In genomic region chr7:35586906-35587445, GRCm38 (mm10) we compare ENCODE assay signal across 9 mouse cellular contexts. TPM values are rescaled to one million over a fixed set of nuclear protein-coding genes. Genes with fewer than 3 reads are reported as not detected.
DNase-seq lines count a peak whose midpoint lies in the region; ATAC-seq and TF ChIP-seq lines count a peak whose summit lies in the region.
"Had no signal": no experiment of that assay in that cellular context is flagged by ENCODE, and none has a peak within 500 bp of the region (broad histone marks: within the 10 kb centered on the region; RNA-seq: fewer than 3 reads in every experiment).

No protein-coding gene starts in this region.

- H3K4me2 ChIP-seq in embryonic facial prominence, embryonic 14.5 days (ENCODE audit: low read depth, low read length) = peak overlapping the region; percentile 98
- peak overlapping the region; percentile 95 for H3K4me2 ChIP-seq in hindbrain, postnatal 0 days (ENCODE audit: low read depth, low read length)
- H3K4me2 ChIP-seq in midbrain, postnatal 0 days (ENCODE audit: low read depth, low read length, poor library complexity, severe bottlenecking) = peak overlapping the region; percentile 77

- ATAC-seq in embryonic facial prominence, embryonic 14.5 days (ENCODE audit: low read depth) = no peak
- no peak for ATAC-seq in hindbrain, postnatal 0 days
- no peak for ATAC-seq in midbrain, postnatal 0 days (ENCODE audit: low FRiP score)

- no peaks in the 10 kb centered on the region for H3K9me3 ChIP-seq in embryonic facial prominence, embryonic 14.5 days (ENCODE audit: control insufficient read depth, low read length)
- H3K9me3 ChIP-seq in hindbrain, postnatal 0 days (ENCODE audit: low read length) = no peaks in the 10 kb centered on the region
- no peaks in the 10 kb centered on the region for H3K9me3 ChIP-seq in midbrain, postnatal 0 days (ENCODE audit: low read length)

- H3K36me3 ChIP-seq in embryonic facial prominence, embryonic 14.5 days (ENCODE audit: control insufficient read depth, insufficient read depth, low read length) = peaks cover 5% of the 10 kb centered on the region
- H3K36me3 ChIP-seq in hindbrain, postnatal 0 days (ENCODE audit: insufficient read depth, low read length) = no peaks in the 10 kb centered on the region
- H3K36me3 ChIP-seq in midbrain, postnatal 0 days (ENCODE audit: insufficient read depth, low read length) = no peaks in the 10 kb centered on the region

- peak overlapping the region; percentile 82 for H3K9ac ChIP-seq in embryonic facial prominence, embryonic 14.5 days (ENCODE audit: low read depth, low read length)
- peak overlapping the region; percentile 73 for H3K9ac ChIP-seq in hindbrain, postnatal 0 days (replicated peaks; ENCODE audit: low read length)
- H3K9ac ChIP-seq in midbrain, postnatal 0 days (replicated peaks; ENCODE audit: low read length, poor library complexity, severe bottlenecking) = peak overlapping the region; percentile 67; the same call in 1 of the 2 replicates

- no peak for DNase-seq in layer of hippocampus, adult 2 months (ENCODE audit: low spot score in 2 of 2)
- DNase-seq in layer of hippocampus, adult 18-20 months (ENCODE audit: low spot score in 2 of 2) = no peak
- no peak for DNase-seq in embryonic facial prominence, embryonic 14.5 days (ENCODE audit: low spot score)
- no peak for DNase-seq in hindbrain, postnatal 0 days (ENCODE audit: low spot score)
- DNase-seq in midbrain, postnatal 0 days (ENCODE audit: low spot score) = no peak
- no peak for DNase-seq in embryo, embryonic 11 days
- no peak for DNase-seq in testis, postnatal 10 days (ENCODE audit: low spot score)
- no peak for DNase-seq in left cerebral cortex, adult 18-20 months (ENCODE audit: low spot score in 2 of 2)

- peaks cover 27% of the 10 kb centered on the region for H3K4me1 ChIP-seq in embryonic facial prominence, embryonic 14.5 days (ENCODE audit: control insufficient read depth, insufficient read depth, low read length)
- H3K4me1 ChIP-seq in hindbrain, postnatal 0 days (ENCODE audit: insufficient read depth, low read length) = peaks cover 7% of the 10 kb centered on the region; the same call in 1 of the 2 replicates
- peaks cover 8% of the 10 kb centered on the region for H3K4me1 ChIP-seq in midbrain, postnatal 0 days (ENCODE audit: insufficient read depth, low read length)

- peak overlapping the region; percentile 79; the same call in 1 of the 2 replicates for H3K27ac ChIP-seq in layer of hippocampus, adult 2 months
- no peak overlapping the region for H3K27ac ChIP-seq in embryonic facial prominence, embryonic 14.5 days (replicated peaks; ENCODE audit: low read depth, low read length)
- H3K27ac ChIP-seq in hindbrain, postnatal 0 days = no peak overlapping the region
- no peak overlapping the region for H3K27ac ChIP-seq in midbrain, postnatal 0 days (ENCODE audit: low read depth, low read length)

- TF ChIP-seq CTCF in layer of hippocampus, adult 2 months (conservative IDR thresholded peaks at IDR 0.05) = no peak
- TF ChIP-seq CTCF in hindbrain, postnatal 0 days (IDR thresholded peaks at IDR 0.05; ENCODE audit: low read depth) = no peak
- no peak for TF ChIP-seq CTCF in midbrain, postnatal 0 days (IDR thresholded peaks at IDR 0.05)

- 20% methylated on average over 15 of the region's 15 CpGs for WGBS in embryonic facial prominence, embryonic 14.5 days
- WGBS in hindbrain, postnatal 0 days = 24% methylated on average over 15 of the region's 15 CpGs
- 24% methylated on average over 15 of the region's 15 CpGs for WGBS in midbrain, postnatal 0 days

- peak overlapping the region; percentile 80 for H3K4me3 ChIP-seq in layer of hippocampus, adult 2 months
- H3K4me3 ChIP-seq in embryonic facial prominence, embryonic 14.5 days (ENCODE audit: low read depth, low read length) = peak overlapping the region; percentile 88
- H3K4me3 ChIP-seq in hindbrain, postnatal 0 days (ENCODE audit: low read length) = peak overlapping the region; percentile 94
- peak overlapping the region; percentile 87 for H3K4me3 ChIP-seq in midbrain, postnatal 0 days (ENCODE audit: low read depth, low read length)

- H3K27me3 ChIP-seq in embryonic facial prominence, embryonic 14.5 days (replicated peaks; ENCODE audit: control insufficient read depth, insufficient read depth, low read length) = peaks cover 32% of the 10 kb centered on the region
- peaks cover 13% of the 10 kb centered on the region for H3K27me3 ChIP-seq in hindbrain, postnatal 0 days (ENCODE audit: insufficient read depth, low read length)
- peaks cover 25% of the 10 kb centered on the region for H3K27me3 ChIP-seq in midbrain, postnatal 0 days (ENCODE audit: insufficient read depth, low read length)

RNA-seq across cellular contexts. Expression of gene Ankrd27, which starts 0.9 kb away (rescaled TPM):
- total RNA-seq in layer of hippocampus, adult 2 months (2021) = 10 to 100 TPM; 35.8 to 44.2 TPM
- total RNA-seq in layer of hippocampus, adult 18-20 months (2021) = 10 to 100 TPM; 36.2 to 37.8 TPM
- 42.0 and 46.3 TPM in 2 replicates for polyA plus RNA-seq in embryonic facial prominence, embryonic 14.5 days (2014; fragmentation: Nextera tagmentation; extraction: Ambion mirVana)
- total RNA-seq in hindbrain, postnatal 0 days (2014; rRNA removed) = 15.6 and 19.7 TPM in 2 replicates
- polyA plus RNA-seq in hindbrain, postnatal 0 days (2015; fragmentation: Nextera tagmentation; extraction: Ambion mirVana) = 12.0 and 15.1 TPM in 2 replicates
- total RNA-seq in midbrain, postnatal 0 days (2014; rRNA removed) = 17.9 and 24.7 TPM in 2 replicates
- polyA plus RNA-seq in midbrain, postnatal 0 days (2015; fragmentation: Nextera tagmentation; extraction: Ambion mirVana) = 11.4 and 11.9 TPM in 2 replicates
- 10 to 100 TPM; 39.8 to 44.5 TPM for total RNA-seq in left cerebral cortex, adult 18-20 months (2021)

RNA-seq across cellular contexts. Expression of gene Rgs9bp, which starts 1.6 kb away (rescaled TPM):
- total RNA-seq in layer of hippocampus, adult 2 months (2021) = under 1 TPM; 0.34 to 0.51 TPM
- total RNA-seq in layer of hippocampus, adult 18-20 months (2021) = under 1 TPM; 0.22 to 0.23 TPM
- 0.17 and 0.22 TPM in 2 replicates for polyA plus RNA-seq in embryonic facial prominence, embryonic 14.5 days (2014; fragmentation: Nextera tagmentation; extraction: Ambion mirVana)
- total RNA-seq in hindbrain, postnatal 0 days (2014; rRNA removed) = 0.22 and 0.26 TPM in 2 replicates
- polyA plus RNA-seq in hindbrain, postnatal 0 days (2015; fragmentation: Nextera tagmentation; extraction: Ambion mirVana) = 0.03 and 0.06 TPM in 2 replicates
- total RNA-seq in midbrain, postnatal 0 days (2014; rRNA removed) = 0.11 and 0.24 TPM in 2 replicates
- polyA plus RNA-seq in midbrain, postnatal 0 days (2015; fragmentation: Nextera tagmentation; extraction: Ambion mirVana) = 0.05 TPM in 1 of 2 replicates, not detected in the other
- total RNA-seq in left cerebral cortex, adult 18-20 months (2021) = under 1 TPM; 0.58 to 0.68 TPM
- total RNA-seq: neutrophil, adult 5-6 weeks had no signal

RNA-seq across cellular contexts. Expression of gene Nudt19, which starts 30.9 kb away (rescaled TPM):
- 10 to 100 TPM; 65.1 to 67.3 TPM for total RNA-seq in layer of hippocampus, adult 2 months (2021)
- 10 to 100 TPM; 62.4 to 65.4 TPM for total RNA-seq in layer of hippocampus, adult 18-20 months (2021)
- polyA plus RNA-seq in embryonic facial prominence, embryonic 14.5 days (2014; fragmentation: Nextera tagmentation; extraction: Ambion mirVana) = 57.3 and 59.0 TPM in 2 replicates
- total RNA-seq in hindbrain, postnatal 0 days (2014; rRNA removed) = 57.4 and 58.5 TPM in 2 replicates
- polyA plus RNA-seq in hindbrain, postnatal 0 days (2015; fragmentation: Nextera tagmentation; extraction: Ambion mirVana) = 133 and 144 TPM in 2 replicates
- total RNA-seq in midbrain, postnatal 0 days (2014; rRNA removed) = 49.3 and 57.7 TPM in 2 replicates
- 128 and 141 TPM in 2 replicates for polyA plus RNA-seq in midbrain, postnatal 0 days (2015; fragmentation: Nextera tagmentation; extraction: Ambion mirVana)
- 10 to 100 TPM; 68.2 to 70.0 TPM for total RNA-seq in left cerebral cortex, adult 18-20 months (2021)

RNA-seq across cellular contexts. Expression of gene Tdrd12, which starts 49.4 kb away (rescaled TPM):
- total RNA-seq in layer of hippocampus, adult 2 months (2021) = under 1 TPM; 0.64 to 0.74 TPM
- under 1 TPM; 0.27 to 0.56 TPM for total RNA-seq in layer of hippocampus, adult 18-20 months (2021)
- 0.17 and 0.66 TPM in 2 replicates for polyA plus RNA-seq in embryonic facial prominence, embryonic 14.5 days (2014; fragmentation: Nextera tagmentation; extraction: Ambion mirVana)
- total RNA-seq in hindbrain, postnatal 0 days (2014; rRNA removed) = 0.07 and 0.68 TPM in 2 replicates
- polyA plus RNA-seq in hindbrain, postnatal 0 days (2015; fragmentation: Nextera tagmentation; extraction: Ambion mirVana) = 0.91 and 1.2 TPM in 2 replicates
- total RNA-seq in midbrain, postnatal 0 days (2014; rRNA removed) = 0.19 and 0.38 TPM in 2 replicates
- polyA plus RNA-seq in midbrain, postnatal 0 days (2015; fragmentation: Nextera tagmentation; extraction: Ambion mirVana) = 0.58 and 0.79 TPM in 2 replicates
- total RNA-seq in left cerebral cortex, adult 18-20 months (2021) = under 1 TPM; 0.40 to 0.59 TPM
- total RNA-seq: neutrophil, adult 5-6 weeks had no signal
